Mouse (Mus musculus): ENCODE data around the gene Ispd. TPM values are rescaled to one million over a fixed set of nuclear protein-coding genes. Genes with fewer than 3 reads are reported as not detected.
A peak's percentile ranks its signal among the peaks of the same experiment; 100 is the strongest.
"Not testable (repeated sequence)": the region's sequence is repeated elsewhere in the genome, so short reads cannot be mapped to it uniquely, and the experiment has no call there.

Ispd gene
- total RNA-seq (2018; cell fraction: chromatin; rRNA removed): 10 to 100 TPM in 1 of 26 experiments, 1 to 10 TPM in 23, under 1 TPM in 2; 0.59 to 10.2 (median 2.5) TPM
- total RNA-seq (2018; cell fraction: cytosol; rRNA removed): 1 to 10 TPM in 14 of 26 experiments, under 1 TPM in 12; 0.42 to 2.1 (median 1.1) TPM
- 1 to 10 TPM in 15 of 26 experiments, under 1 TPM in 11; 0.23 to 5.0 (median 1.1) TPM for total RNA-seq (2018; cell fraction: nucleus; rRNA removed)
- polyA plus RNA-seq (2018): 0.82 to 1.9 TPM (median 1.4 TPM) in 3 replicates

DNA sequence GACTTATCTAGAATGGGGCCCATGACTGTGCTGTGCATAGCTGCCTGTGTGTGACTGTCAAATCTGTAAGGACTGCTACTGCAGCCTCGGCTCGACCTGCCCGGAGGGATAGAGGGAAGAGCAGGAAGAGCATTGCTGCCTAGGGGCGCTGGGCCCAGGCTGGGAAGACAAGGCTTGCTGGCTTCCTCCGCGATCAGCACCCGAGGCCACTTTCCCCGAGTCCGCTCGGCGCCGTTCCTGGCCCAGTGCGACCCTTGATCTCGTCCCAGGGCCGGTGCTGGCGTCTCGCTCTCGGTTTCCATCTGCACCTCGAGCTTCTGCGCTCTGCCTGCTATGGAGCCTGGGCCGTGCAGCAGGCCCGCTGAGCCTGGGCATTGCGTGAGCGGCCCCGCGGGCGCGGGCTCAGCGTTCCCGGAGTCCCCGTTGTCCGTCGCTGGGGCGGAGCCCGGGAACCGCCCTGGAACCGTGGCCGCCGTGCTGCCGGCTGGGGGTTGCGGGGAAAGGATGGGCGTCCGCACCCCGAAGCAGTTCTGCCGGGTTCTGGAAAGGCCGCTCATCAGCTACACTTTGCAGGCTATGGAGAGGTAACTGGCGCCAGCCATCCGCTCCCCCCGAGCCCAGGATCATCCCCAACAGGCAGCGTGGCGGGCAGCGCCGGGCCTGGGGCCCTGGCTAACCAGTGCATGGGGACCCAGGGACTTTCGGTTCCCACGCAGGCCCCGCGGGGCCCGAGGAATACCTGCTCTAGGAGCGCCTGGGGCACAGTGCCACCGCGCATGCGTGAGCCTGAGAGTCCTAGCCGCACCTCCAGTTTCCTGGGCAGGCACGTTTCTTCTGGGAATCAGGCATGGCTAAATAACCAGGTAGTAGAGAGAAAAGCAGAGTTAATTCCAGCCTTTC is at the start of gene Ispd, which contains the start of gene D630036H23Rik:
Gene Ispd, plus strand, starts transcription at position 10 of the 900 bp plus-strand sequence.
Gene D630036H23Rik, minus strand, starts transcription at position 741 of the 900 bp plus-strand sequence.
- 2% methylated on average over 64 of the region's 64 CpGs for WGBS (ENCODE audit: missing documents)
- Histone ChIP-seq H3K4me3 (ENCODE audit: inconsistent target) (peak within 1 kb of the TSS; percentile 11), H3K79me2 (ENCODE audit: inconsistent target) (no peaks in the 10 kb centered on the region), H3K27ac (no peak within 1 kb of the TSS), H3K36me3 (ENCODE audit: inconsistent target) (no peaks in the 10 kb centered on the region)

DNA sequence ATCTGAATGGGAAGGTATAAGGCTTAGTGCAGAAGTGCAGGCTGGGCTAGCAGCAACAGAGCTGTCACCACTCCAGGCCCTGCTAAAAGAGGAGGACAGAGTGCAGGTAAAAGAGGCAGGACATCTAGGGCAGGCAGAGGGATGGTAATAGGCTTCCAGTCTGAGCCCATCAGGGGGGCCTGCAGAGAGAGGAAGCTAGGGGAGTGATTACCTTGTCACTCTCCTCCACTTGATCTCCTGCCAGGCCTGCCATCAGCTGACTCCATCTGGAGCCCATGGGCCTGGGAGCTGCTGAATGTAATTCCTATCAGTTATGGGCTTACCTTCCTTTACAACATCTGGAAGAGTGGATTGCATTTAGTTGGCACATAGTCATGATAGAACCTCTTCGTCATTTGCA is 48.6 kb upstream of the Ispd start:
- Histone ChIP-seq H3K4me3 (ENCODE audit: inconsistent target) (no peak overlapping the region), H3K79me2 (ENCODE audit: inconsistent target) (no peaks in the 10 kb centered on the region), H3K27ac (no peak overlapping the region), H3K36me3 (ENCODE audit: inconsistent target) (no peaks in the 10 kb centered on the region)
- 100% methylated on average over 1 of the region's 1 CpGs for WGBS (ENCODE audit: missing documents)

DNA sequence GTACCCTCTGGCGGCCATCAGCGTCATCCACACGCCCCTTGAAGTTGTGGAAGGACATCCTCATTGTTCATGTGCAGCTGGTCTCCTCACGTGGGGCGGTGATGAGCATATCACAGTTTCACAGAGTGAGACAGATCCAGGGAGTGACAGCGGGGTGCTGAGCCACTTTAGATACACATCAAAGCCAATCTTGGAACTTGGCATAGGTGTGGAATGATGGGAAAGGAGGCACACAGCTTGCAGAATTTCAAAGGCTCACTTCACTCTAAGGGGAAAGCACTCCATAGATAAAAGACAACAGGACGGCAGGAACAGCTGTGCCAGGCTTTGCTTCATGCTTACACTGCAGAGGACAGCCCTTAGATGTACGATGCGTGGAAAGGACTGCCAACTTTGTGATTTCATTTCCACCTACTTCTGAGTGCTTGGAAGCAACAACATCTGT is 47.4 kb upstream of the Ispd start:
- WGBS (ENCODE audit: missing documents): 87% methylated on average over 9 of the region's 9 CpGs
- Histone ChIP-seq H3K36me3 (ENCODE audit: inconsistent target) (no peaks in the 10 kb centered on the region), H3K27ac (no peak overlapping the region), H3K79me2 (ENCODE audit: inconsistent target) (no peaks in the 10 kb centered on the region), H3K4me3 (ENCODE audit: inconsistent target) (no peak overlapping the region)

DNA sequence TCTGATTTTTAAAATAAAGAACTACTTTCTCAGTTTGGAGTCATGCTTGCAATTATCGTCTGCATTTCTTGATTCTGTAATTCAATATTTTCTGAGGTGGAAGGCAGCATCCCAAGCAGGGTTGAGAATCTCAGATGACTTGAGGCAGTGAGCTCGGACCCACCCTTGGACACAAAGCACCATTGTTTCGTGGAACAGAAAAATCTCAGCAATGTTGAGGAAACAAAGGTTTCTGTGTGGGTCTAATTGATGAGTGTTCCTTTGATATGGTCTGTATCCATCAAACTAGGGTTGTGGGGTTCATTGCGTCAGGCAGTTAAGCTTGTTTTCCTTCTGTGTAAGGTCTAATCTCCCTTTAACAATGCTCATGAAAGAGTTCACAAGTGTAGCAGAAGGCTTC is 37.1 kb upstream of the Ispd start:
- no peaks in the 10 kb centered on the region for H3K79me2 ChIP-seq (ENCODE audit: inconsistent target)
- no peak overlapping the region for H3K4me3 ChIP-seq (ENCODE audit: inconsistent target)
- 92% methylated on average over 4 of the region's 4 CpGs for WGBS (ENCODE audit: missing documents)
- H3K36me3 ChIP-seq (ENCODE audit: inconsistent target): no peaks in the 10 kb centered on the region
- H3K27ac ChIP-seq: no peak overlapping the region

GRCm38 (mm10) chr12:36360064-36360463 is 21.2 kb upstream of the Ispd start:
- H3K4me3 ChIP-seq (ENCODE audit: inconsistent target): no peak overlapping the region
- WGBS (ENCODE audit: missing documents): 77% methylated on average over 3 of the region's 3 CpGs

DNA sequence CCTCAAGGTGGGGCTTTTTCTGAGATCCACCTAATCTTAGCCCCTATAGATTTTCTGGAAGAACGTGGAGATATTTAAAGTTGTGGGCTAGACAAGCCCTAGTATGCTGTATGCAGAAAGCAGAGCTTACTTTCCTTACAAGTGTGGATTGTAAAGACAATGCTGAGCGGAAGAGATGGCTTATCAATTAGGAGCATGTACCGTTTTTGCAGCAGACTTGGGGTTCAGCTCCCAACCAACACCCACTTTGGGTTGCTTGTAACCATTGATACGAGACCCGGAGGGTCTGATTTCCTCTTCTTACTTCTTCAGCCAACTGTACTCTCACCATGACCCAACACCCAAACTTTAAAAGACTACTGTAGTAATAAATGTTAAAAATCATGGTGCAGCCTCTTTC is 20.6 kb upstream of the Ispd start:
- no peak overlapping the region for H3K27ac ChIP-seq
- no peaks in the 10 kb centered on the region for H3K79me2 ChIP-seq (ENCODE audit: inconsistent target)
- H3K36me3 ChIP-seq (ENCODE audit: inconsistent target): no peaks in the 10 kb centered on the region
- WGBS (ENCODE audit: missing documents): 96% methylated on average over 5 of the region's 5 CpGs
- H3K4me3 ChIP-seq (ENCODE audit: inconsistent target): no peak overlapping the region

More at GRCm38 (mm10) chr12:36360064-36360463, 21.2 kb upstream of the Ispd start:
- Histone ChIP-seq H3K36me3 (ENCODE audit: inconsistent target) (no peaks in the 10 kb centered on the region), H3K79me2 (ENCODE audit: inconsistent target) (no peaks in the 10 kb centered on the region), H3K27ac (no peak overlapping the region)

DNA sequence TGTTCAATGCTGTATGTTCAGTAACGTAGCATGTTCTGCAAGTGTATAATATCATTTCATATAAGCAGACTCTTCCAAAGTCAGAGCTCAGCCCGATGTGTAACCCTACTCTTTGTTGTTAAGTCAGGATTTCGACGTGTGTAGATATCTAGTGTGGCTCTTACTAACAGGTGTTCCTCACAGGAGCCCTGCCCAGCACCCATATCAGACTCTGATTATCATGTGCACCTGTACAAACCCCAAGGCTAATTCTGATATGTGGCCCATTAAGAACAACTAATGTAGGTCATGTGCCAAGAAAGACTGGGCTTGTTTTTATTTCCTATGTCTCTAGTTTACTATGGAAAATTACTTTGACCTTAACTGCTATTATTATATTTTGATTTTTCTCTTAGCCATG is 17.2 kb upstream of the Ispd start:
- 93% methylated on average over 4 of the region's 4 CpGs for WGBS (ENCODE audit: missing documents)
- H3K27ac ChIP-seq: no peak overlapping the region
- no peak overlapping the region for H3K4me3 ChIP-seq (ENCODE audit: inconsistent target)
- H3K36me3 ChIP-seq (ENCODE audit: inconsistent target): no peaks in the 10 kb centered on the region
- H3K79me2 ChIP-seq (ENCODE audit: inconsistent target): no peaks in the 10 kb centered on the region

DNA sequence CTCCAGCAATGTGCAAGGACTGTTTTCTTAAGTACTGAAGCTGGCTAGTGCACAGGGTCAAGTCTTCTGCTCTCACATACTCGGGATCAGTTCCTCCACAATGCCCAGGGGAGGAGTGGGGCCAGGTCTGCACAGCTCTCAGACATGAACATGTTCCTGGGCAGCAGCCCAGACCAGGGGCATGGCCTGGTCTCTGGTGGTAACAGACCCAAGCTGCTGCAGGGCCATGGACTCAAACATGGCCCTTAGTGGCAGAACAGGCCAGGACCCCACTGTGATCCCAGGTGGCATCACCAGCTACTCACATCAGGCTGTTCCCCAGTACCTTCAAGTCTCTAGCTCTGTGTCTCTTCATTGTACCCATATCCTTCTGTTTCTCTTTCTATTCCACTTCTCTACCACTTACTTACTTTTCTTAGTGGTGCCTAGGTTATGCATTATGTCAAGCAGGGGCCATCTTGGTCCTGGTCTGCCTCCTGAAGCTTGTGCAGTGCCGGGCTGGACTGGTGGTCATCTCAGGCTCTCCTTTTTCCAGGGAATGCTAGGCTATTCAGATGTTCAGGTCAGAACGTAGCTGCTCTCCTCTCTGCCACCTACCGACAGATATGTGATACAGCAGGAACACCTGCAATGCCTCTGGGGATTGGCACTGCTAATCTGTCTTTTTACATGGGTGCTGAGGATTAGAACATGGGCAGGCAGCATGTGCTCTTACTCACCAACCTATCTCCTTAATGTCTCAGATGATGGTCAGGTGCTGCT is 7.8 kb upstream of the Ispd start:
- no peak overlapping the region for H3K27ac ChIP-seq
- WGBS (ENCODE audit: missing documents): 55% methylated on average over 4 of the region's 4 CpGs
- H3K36me3 ChIP-seq (ENCODE audit: inconsistent target): no peaks in the 10 kb centered on the region
- no peak overlapping the region for H3K4me3 ChIP-seq (ENCODE audit: inconsistent target)
- no peaks in the 10 kb centered on the region for H3K79me2 ChIP-seq (ENCODE audit: inconsistent target)

DNA sequence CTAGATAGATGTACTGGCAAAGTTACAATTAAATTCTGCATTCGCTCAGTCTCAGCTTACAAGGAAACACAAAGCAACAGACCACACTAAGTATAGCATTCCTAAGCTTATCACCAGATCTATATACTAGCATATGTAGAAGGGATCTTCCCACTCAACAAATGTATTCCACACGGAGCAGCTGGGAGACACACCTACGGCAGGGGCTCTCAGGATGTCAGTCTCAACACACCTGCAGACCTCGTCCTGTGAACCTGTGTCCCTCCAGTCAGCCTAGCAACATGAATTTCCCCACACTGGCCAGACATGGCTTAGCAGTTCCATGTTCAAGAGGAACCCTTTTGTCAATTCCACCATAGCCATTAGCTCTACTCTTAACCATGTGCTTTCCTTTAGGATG is 4.9 kb upstream of the Ispd start:
- H3K36me3 ChIP-seq (ENCODE audit: inconsistent target); H3K4me3 ChIP-seq (ENCODE audit: inconsistent target); H3K79me2 ChIP-seq (ENCODE audit: inconsistent target); H3K27ac ChIP-seq: not testable (repeated sequence)
- WGBS (ENCODE audit: missing documents): no CpG with 5 or more reads among the region's 4 CpGs

GRCm38 (mm10) chr12:36380254-36380653 is 996 bp upstream of the Ispd start:
- Histone ChIP-seq H3K36me3 (ENCODE audit: inconsistent target) (no peaks in the 10 kb centered on the region), H3K79me2 (ENCODE audit: inconsistent target) (no peaks in the 10 kb centered on the region), H3K27ac (no peak overlapping the region), H3K4me3 (ENCODE audit: inconsistent target) (no peak overlapping the region)
- 63% methylated on average over 2 of the region's 3 CpGs for WGBS (ENCODE audit: missing documents)

- no peaks in the 10 kb centered on the region for H3K79me2 ChIP-seq (ENCODE audit: inconsistent target)
- H3K4me3 ChIP-seq (ENCODE audit: inconsistent target): no peak overlapping the region
- no peak overlapping the region for H3K27ac ChIP-seq
- WGBS (ENCODE audit: missing documents): 39% methylated on average over 5 of the region's 5 CpGs
- no peaks in the 10 kb centered on the region for H3K36me3 ChIP-seq (ENCODE audit: inconsistent target)
These were observed 444 bp upstream of the Ispd start for GRCm38 (mm10) chr12:36380806-36381205.

GRCm38 (mm10) chr12:36385386-36385785 is 4.1 kb downstream of the Ispd start:
- Histone ChIP-seq H3K4me3 (ENCODE audit: inconsistent target) (no peak overlapping the region), H3K36me3 (ENCODE audit: inconsistent target) (no peaks in the 10 kb centered on the region), H3K27ac (no peak overlapping the region), H3K79me2 (ENCODE audit: inconsistent target) (no peaks in the 10 kb centered on the region)
- 94% methylated on average over 6 of the region's 6 CpGs for WGBS (ENCODE audit: missing documents)

GRCm38 (mm10) chr12:36386991-36387390 is 5.7 kb downstream of the Ispd start:
- H3K4me3 ChIP-seq (ENCODE audit: inconsistent target): no peak overlapping the region
- H3K27ac ChIP-seq: no peak overlapping the region
- H3K79me2 ChIP-seq (ENCODE audit: inconsistent target): no peaks in the 10 kb centered on the region
- no peaks in the 10 kb centered on the region for H3K36me3 ChIP-seq (ENCODE audit: inconsistent target)
- 91% methylated on average over 4 of the region's 4 CpGs for WGBS (ENCODE audit: missing documents)

- H3K27ac ChIP-seq: no peak overlapping the region
- no peaks in the 10 kb centered on the region for H3K79me2 ChIP-seq (ENCODE audit: inconsistent target)
- 97% methylated on average over 2 of the region's 2 CpGs for WGBS (ENCODE audit: missing documents)
- no peak overlapping the region for H3K4me3 ChIP-seq (ENCODE audit: inconsistent target)
- no peaks in the 10 kb centered on the region for H3K36me3 ChIP-seq (ENCODE audit: inconsistent target)
These were observed 13.9 kb downstream of the Ispd start for GRCm38 (mm10) chr12:36395115-36395514.
